Mouse (Mus musculus) ES-E14 (cell line): ENCODE measurements around the gene Isx.

Source experiments
- HCFC1 ChIP-seq: IDR thresholded peaks from 2 replicates; pipeline ENCODE4 v1.6.1; 2012; ENCODE audit warnings: low read length, inconsistent platforms, borderline replicate concordance; ENCODE audit not compliant: insufficient read depth
- ZC3H11A ChIP-seq: IDR thresholded peaks from 2 replicates; pipeline ENCODE4 v1.6.1; 2012; ENCODE audit warnings: low read depth, mild to moderate bottlenecking, inconsistent platforms, low read length, borderline replicate concordance
- ZNF384 ChIP-seq: IDR thresholded peaks from 2 replicates; pipeline ENCODE4 v1.6.1; 2012; ENCODE audit warnings: low read depth, low read length, inconsistent platforms

DNA sequence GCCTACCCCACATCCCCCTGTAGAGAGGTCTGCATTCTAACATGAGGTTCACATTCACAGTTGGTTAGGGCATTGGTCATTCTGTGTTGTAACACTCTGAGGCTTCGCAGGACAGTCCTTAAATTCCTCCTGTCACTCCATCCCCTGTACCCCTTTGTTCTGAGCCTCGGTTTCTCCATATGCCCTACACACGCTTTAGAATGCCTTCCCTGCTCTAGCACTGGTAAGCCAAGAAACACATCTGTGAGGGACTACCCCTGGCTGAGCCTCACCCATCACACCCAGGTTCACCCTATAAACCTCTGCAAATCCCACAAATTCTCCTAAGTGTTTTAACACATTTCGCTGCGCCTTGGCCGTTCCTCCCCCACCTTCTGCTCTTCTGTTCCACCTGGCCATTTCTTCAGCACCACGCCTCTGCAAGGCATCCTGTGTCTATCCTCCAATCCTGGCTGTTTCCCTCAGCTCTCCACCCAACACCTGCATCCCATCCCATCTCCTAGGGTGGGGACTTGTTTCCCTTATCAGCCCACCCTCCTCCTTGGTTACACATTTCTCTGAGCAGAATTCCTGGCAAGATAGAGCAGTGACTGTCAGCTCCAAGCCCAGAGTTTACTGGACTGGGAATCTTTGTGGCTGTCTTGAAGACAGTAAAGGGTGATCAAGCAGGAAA, 686 bp upstream of the Isx start:
- TF ChIP-seq ZC3H11A (no peak), HCFC1 (no peak), ZNF384 (no peak)
